Mouse (Mus musculus) retina, adult 2 months (tissue): ENCODE data around the gene Eogt.

ENCODE experiments used
- DNase-seq: peaks from one replicate; pipeline ENCODE4 v3.0.0-alpha.2; 2012; ENCODE audit warnings: low read depth, low spot score

The Eogt gene

GRCm38 (mm10) chr6:97148383-97149251, at the start of gene Eogt:
Eogt (minus strand) TSS chr6:97149182.
- DNase-seq: peak; percentile 28

GRCm38 (mm10) chr6:97179367-97179828, 30.4 kb upstream of the Eogt start:
- no peak for DNase-seq

DNA sequence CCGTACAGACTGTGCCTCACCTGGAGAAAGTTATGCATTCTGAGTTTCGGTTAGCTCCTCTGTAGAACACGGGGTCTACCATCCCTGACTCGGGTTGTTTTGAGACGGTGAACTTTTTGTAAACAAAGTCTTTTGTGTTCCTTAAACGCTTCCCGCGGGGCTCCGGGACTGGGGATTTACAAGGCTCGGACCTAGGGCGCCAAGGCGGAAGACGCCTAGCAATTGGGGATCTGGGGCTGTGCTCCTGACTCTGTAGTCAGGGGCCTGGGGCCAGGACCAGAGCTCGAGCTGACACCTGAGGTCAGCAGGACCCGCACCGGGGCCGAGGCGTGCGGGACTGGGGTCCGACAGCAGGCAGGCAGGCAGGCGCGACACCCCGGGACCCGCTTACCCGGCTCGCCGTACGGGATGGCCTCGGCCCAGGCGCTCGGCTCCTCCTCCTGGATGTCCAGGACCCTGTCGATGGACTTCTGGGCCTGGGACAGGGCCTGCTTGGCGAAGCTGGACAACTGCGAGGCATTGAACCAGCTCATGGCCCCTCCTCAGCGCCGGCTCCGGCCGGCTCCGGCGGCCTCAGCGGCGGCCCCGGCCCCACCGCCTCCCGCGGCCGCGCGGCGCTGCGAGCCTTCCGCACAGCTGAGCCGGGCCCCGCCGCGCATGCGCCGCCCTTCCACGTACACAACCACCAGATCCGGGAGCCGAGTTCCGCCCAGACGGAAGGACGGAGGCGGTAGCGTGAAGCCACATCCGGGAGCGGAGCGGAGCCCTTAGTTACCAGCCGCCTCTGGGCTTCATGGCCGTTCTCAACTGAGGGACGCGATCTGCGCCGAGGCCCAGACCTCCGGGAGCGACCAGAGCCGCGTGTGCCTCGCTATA, 29.7 kb upstream of the Eogt start, which contains the start of gene Tmf1:
Gene Tmf1 (minus strand): TSS at position 632 of the 876 bp plus-strand sequence.
- DNase-seq: peak; percentile 85

GRCm38 (mm10) chr6:97175716-97176115, 26.7 kb upstream of the Eogt start:
- no peak for DNase-seq

- no peak for DNase-seq
These were observed 1.2 kb upstream of the Eogt start for GRCm38 (mm10) chr6:97150156-97150555.

GRCm38 (mm10) chr6:97149721-97150120, 739 bp upstream of the Eogt start:
- no peak for DNase-seq

DNA sequence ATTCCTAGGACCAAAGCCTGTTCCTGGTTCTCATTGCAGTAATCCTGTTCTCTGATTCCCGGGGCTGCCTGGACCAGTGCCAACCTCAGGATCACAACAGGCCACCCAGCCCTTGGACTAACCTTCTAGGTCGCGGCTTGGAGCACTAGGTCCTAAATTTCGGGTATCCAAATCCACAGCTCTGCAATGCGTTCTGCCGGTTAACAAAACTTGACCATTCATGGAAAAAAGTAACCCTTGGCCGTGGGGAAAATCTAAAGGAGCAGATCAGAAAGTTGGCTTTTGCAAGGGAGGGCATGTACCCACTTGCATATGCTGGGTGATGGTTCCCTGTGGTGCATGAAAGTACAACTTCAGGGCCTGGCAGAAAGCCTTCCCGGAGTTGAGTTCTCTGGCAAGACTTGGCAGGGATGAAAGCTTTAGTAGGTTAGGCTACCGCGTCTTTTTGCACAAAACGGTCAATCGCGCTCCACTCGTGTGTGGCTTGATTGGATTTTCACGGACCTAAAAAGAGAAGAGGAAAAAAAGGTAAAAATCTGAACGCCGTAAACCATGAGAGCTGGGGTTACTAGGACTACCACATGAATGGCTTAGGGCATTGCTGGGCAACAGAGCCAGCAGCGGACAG, 1.1 kb downstream of the Eogt start:
- peak; percentile 8 for DNase-seq

GRCm38 (mm10) chr6:97145156-97145555, 3.8 kb downstream of the Eogt start:
- DNase-seq: no peak

GRCm38 (mm10) chr6:97144359-97144758, 4.6 kb downstream of the Eogt start:
- DNase-seq: no peak

GRCm38 (mm10) chr6:97142611-97143010, 6.4 kb downstream of the Eogt start:
- DNase-seq: no peak

DNA sequence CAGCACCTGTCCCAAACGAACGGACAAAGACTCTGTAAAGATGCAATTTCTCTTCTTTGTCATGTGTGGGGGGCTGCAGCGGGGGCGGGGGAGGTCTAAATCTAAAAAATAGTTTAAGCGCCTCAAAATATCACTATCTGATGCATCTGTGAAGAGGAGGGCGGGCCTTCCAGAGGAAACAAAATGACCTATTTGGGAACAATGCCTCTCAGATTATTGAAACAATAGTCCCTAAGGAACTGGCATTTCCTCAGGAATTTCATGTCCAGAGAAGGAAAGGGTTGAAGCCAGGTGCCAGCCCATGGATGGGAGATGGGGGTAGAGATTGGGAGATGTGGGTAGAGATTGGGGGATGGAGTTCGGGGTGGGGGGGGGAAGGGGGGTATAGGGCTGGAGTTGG, 7.2 kb downstream of the Eogt start:
- DNase-seq: no peak

DNA sequence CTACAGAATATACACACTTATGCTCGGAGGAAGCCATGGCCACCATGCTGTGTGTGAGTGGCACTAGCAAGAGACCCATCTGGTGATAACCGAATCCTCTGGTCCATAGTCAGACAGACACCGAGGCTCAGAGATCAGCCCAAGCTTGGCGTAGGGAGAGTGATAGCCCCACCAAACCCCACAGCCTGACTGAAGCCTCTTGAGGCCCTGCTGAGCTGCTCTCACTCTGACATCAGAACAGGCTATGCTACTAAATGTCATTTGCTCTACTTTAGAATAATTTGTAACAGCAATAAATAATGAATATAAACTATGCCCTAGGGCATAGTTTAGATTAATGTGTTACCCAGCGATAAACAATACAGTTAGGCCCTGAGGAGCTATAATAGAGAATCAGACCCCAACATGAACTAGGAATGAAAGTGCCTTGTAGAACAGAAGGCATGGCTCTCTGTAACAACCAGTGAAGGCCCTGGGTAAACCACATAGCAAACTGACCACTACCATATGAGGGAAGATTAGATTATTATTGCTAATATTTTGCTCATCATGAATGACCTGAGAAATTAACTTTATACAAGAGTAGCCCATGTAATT, 16.2 kb downstream of the Eogt start:
- no peak for DNase-seq

DNA sequence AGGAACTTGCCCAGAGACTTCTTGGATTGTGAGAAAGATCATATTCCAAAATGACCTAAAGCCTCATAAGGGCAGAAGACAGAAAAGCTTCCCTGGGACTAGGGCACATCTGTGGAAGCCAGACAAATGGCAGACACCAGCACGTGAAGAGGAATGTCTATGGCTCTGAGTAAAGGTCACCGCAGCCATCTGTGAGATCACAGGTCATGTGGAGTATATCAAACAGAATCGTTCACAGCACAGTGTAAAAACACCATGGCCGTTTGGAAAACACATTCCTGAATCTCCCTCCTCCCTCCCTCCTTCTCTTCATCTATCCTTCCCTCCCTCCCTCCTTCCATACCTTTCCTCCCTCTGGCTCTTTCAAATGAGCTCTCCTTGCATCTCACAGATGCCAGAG, 17.2 kb downstream of the Eogt start:
- no peak for DNase-seq

DNA sequence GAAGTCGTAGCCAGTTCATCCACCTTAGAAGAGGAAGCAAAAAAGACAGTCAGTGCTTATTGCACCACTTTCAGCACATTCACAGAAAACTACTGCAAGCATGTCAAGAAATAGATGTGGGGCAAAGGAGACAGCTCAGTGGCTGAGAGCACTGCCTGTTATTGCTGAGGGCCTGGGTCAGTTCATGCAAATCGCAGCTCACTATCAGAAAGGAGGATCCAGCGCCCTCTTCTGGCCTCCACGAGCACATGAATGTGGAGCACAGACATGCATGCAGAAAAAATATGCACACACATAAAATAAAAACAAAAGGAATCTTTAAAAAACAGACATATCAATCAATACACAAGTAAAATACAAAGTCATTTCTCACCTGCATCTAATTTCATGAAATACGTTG, 18.0 kb downstream of the Eogt start:
- no peak for DNase-seq

- DNase-seq: no peak
These were observed 24.5 kb downstream of the Eogt start for GRCm38 (mm10) chr6:97124336-97125010.

DNA sequence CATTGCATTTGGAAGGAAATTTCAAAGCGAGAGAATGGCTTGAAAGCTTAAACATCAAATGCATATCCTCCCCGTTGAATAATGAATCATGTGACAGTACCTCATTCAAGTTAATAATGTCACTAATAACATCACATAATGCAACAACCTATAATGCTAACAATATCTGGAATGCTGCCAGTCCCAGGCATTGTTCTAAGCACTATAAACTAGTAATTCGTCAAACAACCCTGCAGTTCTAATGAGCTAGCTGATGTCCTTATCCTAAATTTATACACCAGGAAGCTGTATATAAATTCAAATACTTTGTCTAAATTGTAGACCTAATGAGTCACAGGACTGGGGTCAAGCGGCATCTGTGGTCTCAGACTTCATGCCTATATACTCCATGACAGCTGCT, 28.1 kb downstream of the Eogt start:
- no peak for DNase-seq

- no peak for DNase-seq
These were observed 30.7 kb downstream of the Eogt start for GRCm38 (mm10) chr6:97118327-97118726.

DNA sequence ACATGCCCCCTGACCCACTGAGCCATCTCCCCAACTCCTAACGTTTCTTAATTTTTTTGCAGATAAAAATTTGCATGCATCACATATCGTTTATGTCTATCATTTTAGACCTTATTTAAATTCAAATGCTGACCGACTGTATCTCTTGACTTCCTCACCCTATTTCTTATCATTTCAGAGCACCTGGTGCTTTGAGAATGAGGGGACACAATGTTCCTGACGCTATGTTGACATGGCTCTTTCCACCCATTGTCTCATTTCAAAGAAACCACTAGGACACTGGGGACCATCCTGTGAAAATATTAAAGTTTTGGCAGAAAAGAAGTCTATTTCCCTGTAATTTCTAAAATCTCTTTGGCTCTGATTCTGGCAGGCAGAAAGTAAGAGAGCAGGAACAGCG, 32.1 kb downstream of the Eogt start:
- DNase-seq: no peak

- no peak for DNase-seq
These were observed 34.2 kb downstream of the Eogt start for GRCm38 (mm10) chr6:97114821-97115220.

- no peak for DNase-seq
These were observed 36.8 kb downstream of the Eogt start for GRCm38 (mm10) chr6:97112177-97112576.

- DNase-seq: peak; percentile 43
These were observed 42.2 kb downstream of the Eogt start for GRCm38 (mm10) chr6:97106777-97107176.
